15 mouse cellular contexts compared by ENCODE assay signal in genomic region chr8:83300135-83300534, GRCm38 (mm10). TPM values are rescaled to one million over a fixed set of nuclear protein-coding genes. Genes with fewer than 3 reads are reported as not detected.
A peak's percentile ranks its signal among the peaks of the same experiment; 100 is the strongest.
DNase-seq lines count a peak whose midpoint lies in the region; ATAC-seq and TF ChIP-seq lines count a peak whose summit lies in the region.
"Had no signal": no experiment of that assay in that cellular context is flagged by ENCODE, and none has a peak within 500 bp of the region (broad histone marks: within the 10 kb centered on the region; RNA-seq: fewer than 3 reads in every experiment).

No protein-coding gene starts in this region.

- TF ChIP-seq CTCF in left cerebral cortex, adult 2 months (IDR thresholded peaks at IDR 0.05), result peak; percentile 23
- TF ChIP-seq CTCF in E14TG2a.4 (conservative IDR thresholded peaks at IDR 0.05; ENCODE audit: low read length), result peak; percentile 80

- no peaks in the 10 kb centered on the region for H3K36me3 ChIP-seq in E14TG2a.4 (ENCODE audit: insufficient read depth, low read length)
- H3K36me3 ChIP-seq in hindbrain, embryonic 11.5 days (ENCODE audit: control insufficient read depth, insufficient read depth, low read length), result no peaks in the 10 kb centered on the region
- H3K36me3 ChIP-seq: forebrain, embryonic 15.5 days; stomach, embryonic 15.5 days had no signal

- 38% methylated on average over 1 of the region's 1 CpGs for WGBS in hindbrain, embryonic 11.5 days

- H3K4me1 ChIP-seq in E14TG2a.4 (replicated peaks; ENCODE audit: low read depth, low read length), result peaks cover 4% of the 10 kb centered on the region
- H3K4me1 ChIP-seq in hindbrain, embryonic 11.5 days (replicated peaks; ENCODE audit: control insufficient read depth, insufficient read depth, low read length), result no peaks in the 10 kb centered on the region
- H3K4me1 ChIP-seq: forebrain, embryonic 15.5 days; stomach, embryonic 15.5 days had no signal

- no peak for DNase-seq in left cerebral cortex, adult 2 months (ENCODE audit: extremely low spot score in 1 of 2, low spot score in 2 of 2)
- DNase-seq in left cerebral cortex, adult 11 months (ENCODE audit: low spot score), result no peak
- peak; percentile 75 for DNase-seq in R1 (ENCODE audit: low read depth, low spot score)
- no peak for DNase-seq in hindbrain, embryonic 11.5 days (ENCODE audit: low spot score)
- DNase-seq in gastrocnemius, postnatal 10 days, result no peak
- DNase-seq: embryo, embryonic 11 days had no signal

- peak; percentile 80 for ATAC-seq in megakaryocyte progenitor cell, adult 5-6 weeks (replicated peaks; ENCODE audit: poor library complexity)
- ATAC-seq in hindbrain, embryonic 11.5 days (ENCODE audit: low FRiP score), result no peak
- ATAC-seq: forebrain, embryonic 15.5 days had no signal

- H3K9me3 ChIP-seq in E14TG2a.4 (ENCODE audit: low read length), result no peaks in the 10 kb centered on the region
- H3K9me3 ChIP-seq in hindbrain, embryonic 11.5 days (ENCODE audit: control insufficient read depth, low read length), result no peaks in the 10 kb centered on the region
- H3K9me3 ChIP-seq: forebrain, embryonic 15.5 days; stomach, embryonic 15.5 days had no signal

- intact Hi-C loops in left cerebral cortex, adult 2 months (cut with DNase I), result no loop called here

- H3K27ac ChIP-seq in left cerebral cortex, adult 2 months, result no peak overlapping the region
- H3K27ac ChIP-seq in hindbrain, embryonic 11.5 days (ENCODE audit: low read depth, low read length), result no peak overlapping the region
- H3K27ac ChIP-seq: forebrain, embryonic 15.5 days; macrophage; stomach, embryonic 15.5 days had no signal

- no peak overlapping the region for H3K4me3 ChIP-seq in left cerebral cortex, adult 2 months
- H3K4me3 ChIP-seq in E14TG2a.4 (replicated peaks; ENCODE audit: low read length), result no peak overlapping the region
- H3K4me3 ChIP-seq in hindbrain, embryonic 11.5 days (ENCODE audit: low read depth, low read length), result no peak overlapping the region
- H3K4me3 ChIP-seq: forebrain, embryonic 15.5 days; stomach, embryonic 15.5 days had no signal

- H3K9ac ChIP-seq in hindbrain, embryonic 11.5 days (ENCODE audit: low read depth, low read length), result no peak overlapping the region
- H3K9ac ChIP-seq: forebrain, embryonic 15.5 days; stomach, embryonic 15.5 days had no signal

- no peaks in the 10 kb centered on the region for H3K27me3 ChIP-seq in E14TG2a.4 (ENCODE audit: insufficient read depth, low read length)
- no peaks in the 10 kb centered on the region for H3K27me3 ChIP-seq in hindbrain, embryonic 11.5 days (ENCODE audit: control insufficient read depth, insufficient read depth, low read length)
- H3K27me3 ChIP-seq: forebrain, embryonic 15.5 days; stomach, embryonic 15.5 days had no signal

- H3K4me2 ChIP-seq in hindbrain, embryonic 11.5 days (replicated peaks; ENCODE audit: low read depth, low read length), result no peak overlapping the region
- H3K4me2 ChIP-seq: forebrain, embryonic 15.5 days; stomach, embryonic 15.5 days had no signal

RNA-seq across cellular contexts. Expression of gene Ucp1, which starts 10.0 kb away (rescaled TPM):
- not detected for total RNA-seq in left cerebral cortex, adult 2 months (2021)
- total RNA-seq in megakaryocyte progenitor cell, adult 5-6 weeks (2015), result not detected in 2 replicates
- total RNA-seq in megakaryocyte progenitor cell, adult 5-6 weeks (2017), result not detected in 2 replicates
- polyA plus RNA-seq in hindbrain, embryonic 11.5 days (2014; fragmentation: Nextera tagmentation; extraction: Ambion mirVana), result 0.08 TPM in 1 of 2 replicates, not detected in the other
- total RNA-seq in gastrocnemius, postnatal 10 days (2021), result not detected
- total RNA-seq: neutrophil, adult 5-6 weeks had no signal
- polyA plus RNA-seq: macrophage; stomach, embryonic 15.5 days had no signal

RNA-seq across cellular contexts. Expression of gene Elmod2, which starts 32.2 kb away (rescaled TPM):
- total RNA-seq in left cerebral cortex, adult 2 months (2021), result 10 to 100 TPM; 12.1 to 12.7 TPM
- total RNA-seq in megakaryocyte progenitor cell, adult 5-6 weeks (2015), result 12.6 and 13.5 TPM in 2 replicates
- 18.4 and 29.3 TPM in 2 replicates for total RNA-seq in megakaryocyte progenitor cell, adult 5-6 weeks (2017)
- 24.8 and 26.5 TPM in 2 replicates for polyA plus RNA-seq in hindbrain, embryonic 11.5 days (2014; fragmentation: Nextera tagmentation; extraction: Ambion mirVana)
- 1 to 10 TPM; 7.2 to 9.0 TPM for total RNA-seq in gastrocnemius, postnatal 10 days (2021)

RNA-seq across cellular contexts. Expression of gene Mgat4d, which starts 48.1 kb away (rescaled TPM):
- total RNA-seq in left cerebral cortex, adult 2 months (2021), result not detected
- total RNA-seq in megakaryocyte progenitor cell, adult 5-6 weeks (2015), result not detected in 2 replicates
- total RNA-seq in megakaryocyte progenitor cell, adult 5-6 weeks (2017), result not detected in 2 replicates
- polyA plus RNA-seq in hindbrain, embryonic 11.5 days (2014; fragmentation: Nextera tagmentation; extraction: Ambion mirVana), result not detected in 2 replicates
- not detected for total RNA-seq in gastrocnemius, postnatal 10 days (2021)
- total RNA-seq: adrenal gland, postnatal 4 days; heart, postnatal 14 days; layer of hippocampus, postnatal 14 days; neutrophil, adult 5-6 weeks had no signal
- polyA plus RNA-seq: forebrain, embryonic 15.5 days; macrophage; stomach, embryonic 15.5 days had no signal
